Mouse (Mus musculus): Measurements from ENCODE around the gene Csgalnact2. TPM values are rescaled to one million over a fixed set of nuclear protein-coding genes. Genes with fewer than 3 reads are reported as not detected.

Csgalnact2 gene
- polyA plus RNA-seq, 1 experiment from 2014 or later = 14.0 TPM

- ATAC-seq (replicated peaks; ENCODE audit: insufficient number of reproducible peaks, low FRiP score, low TSS enrichment, low read depth) (no peak), DNase-seq (ENCODE audit: low spot score) (no peak)
- Histone ChIP-seq H3K27ac (replicated peaks; ENCODE audit: low read depth, low read length) (no peak overlapping the region), H3K9me3 (replicated peaks; ENCODE audit: control insufficient read depth, low read length) (no peaks in the 10 kb centered on the region), H3K4me2 (ENCODE audit: low read depth, low read length) (no peak overlapping the region), H3K4me3 (ENCODE audit: low read depth, low read length) (no peak overlapping the region), H3K9ac (replicated peaks; ENCODE audit: low read length) (no peak overlapping the region), H3K36me3 (replicated peaks; ENCODE audit: control insufficient read depth, insufficient read depth, low read depth, low read length) (no peaks in the 10 kb centered on the region), H3K27me3 (ENCODE audit: control insufficient read depth, insufficient read depth, low read length) (no peaks in the 10 kb centered on the region), H3K4me1 (ENCODE audit: control insufficient read depth, insufficient read depth, low read length) (no peaks in the 10 kb centered on the region)
- 88% methylated on average over 12 of the region's 12 CpGs for WGBS
Measured at GRCm38 (mm10) chr6:118162457-118163082, 23.6 kb upstream of the Csgalnact2 start.

GRCm38 (mm10) chr6:118153091-118153490, 14.2 kb upstream of the Csgalnact2 start:
- H3K27me3 ChIP-seq (ENCODE audit: control insufficient read depth, insufficient read depth, low read length) = no peaks in the 10 kb centered on the region
- no peaks in the 10 kb centered on the region for H3K36me3 ChIP-seq (replicated peaks; ENCODE audit: control insufficient read depth, insufficient read depth, low read depth, low read length)
- ATAC-seq (replicated peaks; ENCODE audit: insufficient number of reproducible peaks, low FRiP score, low TSS enrichment, low read depth) (no peak), DNase-seq (ENCODE audit: low spot score) (no peak)
- H3K9ac ChIP-seq (replicated peaks; ENCODE audit: low read length) = no peak overlapping the region
- no peak overlapping the region for H3K27ac ChIP-seq (replicated peaks; ENCODE audit: low read depth, low read length)
- H3K4me2 ChIP-seq (ENCODE audit: low read depth, low read length) = no peak overlapping the region
- no peak overlapping the region for H3K4me3 ChIP-seq (ENCODE audit: low read depth, low read length)
- no peaks in the 10 kb centered on the region for H3K4me1 ChIP-seq (ENCODE audit: control insufficient read depth, insufficient read depth, low read length)
- no peaks in the 10 kb centered on the region for H3K9me3 ChIP-seq (replicated peaks; ENCODE audit: control insufficient read depth, low read length)
- 82% methylated on average over 5 of the region's 5 CpGs for WGBS

- Histone ChIP-seq H3K27ac (replicated peaks; ENCODE audit: low read depth, low read length) (no peak overlapping the region), H3K4me3 (ENCODE audit: low read depth, low read length) (no peak overlapping the region), H3K27me3 (ENCODE audit: control insufficient read depth, insufficient read depth, low read length) (no peaks in the 10 kb centered on the region), H3K4me2 (ENCODE audit: low read depth, low read length) (no peak overlapping the region), H3K9me3 (replicated peaks; ENCODE audit: control insufficient read depth, low read length) (no peaks in the 10 kb centered on the region), H3K9ac (replicated peaks; ENCODE audit: low read length) (no peak overlapping the region), H3K4me1 (ENCODE audit: control insufficient read depth, insufficient read depth, low read length) (no peaks in the 10 kb centered on the region), H3K36me3 (replicated peaks; ENCODE audit: control insufficient read depth, insufficient read depth, low read depth, low read length) (no peaks in the 10 kb centered on the region)
- DNase-seq (ENCODE audit: low spot score) (no peak), ATAC-seq (replicated peaks; ENCODE audit: insufficient number of reproducible peaks, low FRiP score, low TSS enrichment, low read depth) (no peak)
- WGBS = 83% methylated on average over 8 of the region's 8 CpGs
Measured at GRCm38 (mm10) chr6:118150988-118151387, 12.0 kb upstream of the Csgalnact2 start.

- Histone ChIP-seq H3K36me3 (replicated peaks; ENCODE audit: control insufficient read depth, insufficient read depth, low read depth, low read length) (no peaks in the 10 kb centered on the region), H3K4me1 (ENCODE audit: control insufficient read depth, insufficient read depth, low read length) (no peaks in the 10 kb centered on the region), H3K4me2 (ENCODE audit: low read depth, low read length) (no peak overlapping the region), H3K27ac (replicated peaks; ENCODE audit: low read depth, low read length) (no peak overlapping the region), H3K9me3 (replicated peaks; ENCODE audit: control insufficient read depth, low read length) (no peaks in the 10 kb centered on the region), H3K27me3 (ENCODE audit: control insufficient read depth, insufficient read depth, low read length) (no peaks in the 10 kb centered on the region), H3K4me3 (ENCODE audit: low read depth, low read length) (no peak overlapping the region), H3K9ac (replicated peaks; ENCODE audit: low read length) (no peak overlapping the region)
- no peak for ATAC-seq (replicated peaks; ENCODE audit: insufficient number of reproducible peaks, low FRiP score, low TSS enrichment, low read depth)
- 80% methylated on average over 2 of the region's 2 CpGs for WGBS
- DNase-seq (ENCODE audit: low spot score) = no peak
Measured at GRCm38 (mm10) chr6:118150538-118150937, 11.6 kb upstream of the Csgalnact2 start.

DNA sequence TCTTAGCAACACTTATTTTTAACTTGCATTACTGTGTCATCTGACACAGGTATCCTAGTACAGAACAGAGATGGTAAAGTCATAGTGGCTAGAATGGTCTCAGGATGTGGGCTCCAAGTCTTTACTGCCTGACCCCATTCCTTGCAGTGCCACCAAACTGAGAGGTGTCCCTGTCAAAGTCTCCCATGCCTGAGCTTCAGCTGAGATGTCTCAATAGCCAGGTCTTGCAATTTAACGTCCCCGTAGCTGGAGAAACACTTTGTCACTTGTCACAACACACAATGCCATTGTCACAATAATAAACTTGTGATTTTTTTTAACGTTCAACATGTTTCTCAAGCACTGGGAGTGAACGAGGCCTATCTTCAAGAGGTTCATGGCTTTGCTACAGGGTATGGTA, 11.2 kb upstream of the Csgalnact2 start:
- 88% methylated on average over 4 of the region's 4 CpGs for WGBS
- ATAC-seq (replicated peaks; ENCODE audit: insufficient number of reproducible peaks, low FRiP score, low TSS enrichment, low read depth) = no peak
- H3K9ac ChIP-seq (replicated peaks; ENCODE audit: low read length) = no peak overlapping the region

GRCm38 (mm10) chr6:118140961-118141360, 2.0 kb upstream of the Csgalnact2 start:
- DNase-seq (ENCODE audit: low spot score) = no peak

More for the DNA sequence above, 11.2 kb upstream of the Csgalnact2 start:
- Histone ChIP-seq H3K9me3 (replicated peaks; ENCODE audit: control insufficient read depth, low read length) (no peaks in the 10 kb centered on the region), H3K27ac (replicated peaks; ENCODE audit: low read depth, low read length) (no peak overlapping the region), H3K27me3 (ENCODE audit: control insufficient read depth, insufficient read depth, low read length) (no peaks in the 10 kb centered on the region), H3K4me2 (ENCODE audit: low read depth, low read length) (no peak overlapping the region), H3K36me3 (replicated peaks; ENCODE audit: control insufficient read depth, insufficient read depth, low read depth, low read length) (no peaks in the 10 kb centered on the region), H3K4me1 (ENCODE audit: control insufficient read depth, insufficient read depth, low read length) (no peaks in the 10 kb centered on the region), H3K4me3 (ENCODE audit: low read depth, low read length) (no peak overlapping the region)
- DNase-seq (ENCODE audit: low spot score) = no peak

GRCm38 (mm10) chr6:118137148-118137547, 1.8 kb downstream of the Csgalnact2 start:
- Histone ChIP-seq H3K36me3 (replicated peaks; ENCODE audit: control insufficient read depth, insufficient read depth, low read depth, low read length) (no peaks in the 10 kb centered on the region), H3K9ac (replicated peaks; ENCODE audit: low read length) (no peak overlapping the region), H3K27ac (replicated peaks; ENCODE audit: low read depth, low read length) (no peak overlapping the region), H3K4me1 (ENCODE audit: control insufficient read depth, insufficient read depth, low read length) (no peaks in the 10 kb centered on the region), H3K4me2 (ENCODE audit: low read depth, low read length) (no peak overlapping the region), H3K27me3 (ENCODE audit: control insufficient read depth, insufficient read depth, low read length) (no peaks in the 10 kb centered on the region), H3K9me3 (replicated peaks; ENCODE audit: control insufficient read depth, low read length) (no peaks in the 10 kb centered on the region), H3K4me3 (ENCODE audit: low read depth, low read length) (no peak overlapping the region)
- DNase-seq (ENCODE audit: low spot score) (no peak), ATAC-seq (replicated peaks; ENCODE audit: insufficient number of reproducible peaks, low FRiP score, low TSS enrichment, low read depth) (no peak)
- WGBS = 82% methylated on average over 2 of the region's 2 CpGs

More at GRCm38 (mm10) chr6:118140961-118141360, 2.0 kb upstream of the Csgalnact2 start:
- no peak overlapping the region for H3K4me2 ChIP-seq (ENCODE audit: low read depth, low read length)
- no peaks in the 10 kb centered on the region for H3K9me3 ChIP-seq (replicated peaks; ENCODE audit: control insufficient read depth, low read length)
- H3K4me3 ChIP-seq (ENCODE audit: low read depth, low read length) = no peak overlapping the region
- 86% methylated on average over 6 of the region's 6 CpGs for WGBS
- no peaks in the 10 kb centered on the region for H3K36me3 ChIP-seq (replicated peaks; ENCODE audit: control insufficient read depth, insufficient read depth, low read depth, low read length)
- no peak for ATAC-seq (replicated peaks; ENCODE audit: insufficient number of reproducible peaks, low FRiP score, low TSS enrichment, low read depth)
- no peak overlapping the region for H3K9ac ChIP-seq (replicated peaks; ENCODE audit: low read length)
- no peaks in the 10 kb centered on the region for H3K27me3 ChIP-seq (ENCODE audit: control insufficient read depth, insufficient read depth, low read length)
- H3K4me1 ChIP-seq (ENCODE audit: control insufficient read depth, insufficient read depth, low read length) = no peaks in the 10 kb centered on the region
- no peak overlapping the region for H3K27ac ChIP-seq (replicated peaks; ENCODE audit: low read depth, low read length)

- no peak overlapping the region for H3K27ac ChIP-seq (replicated peaks; ENCODE audit: low read depth, low read length)
- DNase-seq (ENCODE audit: low spot score) = no peak
- no peaks in the 10 kb centered on the region for H3K36me3 ChIP-seq (replicated peaks; ENCODE audit: control insufficient read depth, insufficient read depth, low read depth, low read length)
- ATAC-seq (replicated peaks; ENCODE audit: insufficient number of reproducible peaks, low FRiP score, low TSS enrichment, low read depth) = no peak
- H3K4me1 ChIP-seq (ENCODE audit: control insufficient read depth, insufficient read depth, low read length) = no peaks in the 10 kb centered on the region
- H3K27me3 ChIP-seq (ENCODE audit: control insufficient read depth, insufficient read depth, low read length) = no peaks in the 10 kb centered on the region
- H3K9ac ChIP-seq (replicated peaks; ENCODE audit: low read length) = no peak overlapping the region
- H3K4me2 ChIP-seq (ENCODE audit: low read depth, low read length) = no peak overlapping the region
- H3K9me3 ChIP-seq (replicated peaks; ENCODE audit: control insufficient read depth, low read length) = no peaks in the 10 kb centered on the region
- 57% methylated on average over 1 of the region's 1 CpGs for WGBS
- no peak overlapping the region for H3K4me3 ChIP-seq (ENCODE audit: low read depth, low read length)
Measured at GRCm38 (mm10) chr6:118134461-118134860, 4.5 kb downstream of the Csgalnact2 start.

Data from embryonic facial prominence, embryonic 11.5 days (tissue).